Mouse (Mus musculus) fibroblast of lung, adult 2 months (primary cell): ENCODE results near the gene Pigu.

ENCODE experiments used
- DNase-seq: peaks from one replicate; pipeline ENCODE4 v3.0.0-alpha.2; 2011; ENCODE audit warnings: low read depth

Pigu gene

GRCm38 (mm10) chr2:155356971-155357591, at the start of gene Pigu:
Gene Pigu (minus strand): TSS chr2:155357430.
- peak; percentile 97 for DNase-seq

GRCm38 (mm10) chr2:155404635-155405034, 47.4 kb upstream of the Pigu start:
- no peak for DNase-seq

GRCm38 (mm10) chr2:155401926-155402325, 44.7 kb upstream of the Pigu start:
- no peak for DNase-seq

- DNase-seq = no peak
Observed at GRCm38 (mm10) chr2:155400276-155400675, 43.0 kb upstream of the Pigu start.

GRCm38 (mm10) chr2:155394586-155394985, 37.4 kb upstream of the Pigu start:
- DNase-seq = no peak

- DNase-seq = no peak
Observed at GRCm38 (mm10) chr2:155388573-155388972, 31.3 kb upstream of the Pigu start.

GRCm38 (mm10) chr2:155387052-155387451, 29.8 kb upstream of the Pigu start:
- DNase-seq = no peak

- no peak for DNase-seq
Observed at GRCm38 (mm10) chr2:155386534-155386899, 29.3 kb upstream of the Pigu start.

- DNase-seq = no peak
Observed at GRCm38 (mm10) chr2:155385731-155386533, 28.7 kb upstream of the Pigu start.

- peak; percentile 53 for DNase-seq
Observed at GRCm38 (mm10) chr2:155385090-155385489, 27.9 kb upstream of the Pigu start.

- DNase-seq = peak; percentile 31
Observed at GRCm38 (mm10) chr2:155382791-155383438, 25.7 kb upstream of the Pigu start.

GRCm38 (mm10) chr2:155382332-155382700, 25.1 kb upstream of the Pigu start:
- no peak for DNase-seq

- DNase-seq = peak; percentile 76
Observed at GRCm38 (mm10) chr2:155381643-155382331, 24.6 kb upstream of the Pigu start.

GRCm38 (mm10) chr2:155381060-155381437, 23.8 kb upstream of the Pigu start:
- no peak for DNase-seq

GRCm38 (mm10) chr2:155380261-155381059, 23.2 kb upstream of the Pigu start, which contains the start of gene Trp53inp2:
Gene Trp53inp2 (plus strand): TSS chr2:155381059.
- DNase-seq = no peak

GRCm38 (mm10) chr2:155376191-155376590, 19.0 kb upstream of the Pigu start:
- DNase-seq = no peak

- no peak for DNase-seq
Observed at GRCm38 (mm10) chr2:155374521-155374920, 17.3 kb upstream of the Pigu start.

GRCm38 (mm10) chr2:155373886-155374285, 16.7 kb upstream of the Pigu start:
- no peak for DNase-seq

GRCm38 (mm10) chr2:155373302-155373701, 16.1 kb upstream of the Pigu start:
- DNase-seq = no peak

GRCm38 (mm10) chr2:155372451-155372850, 15.2 kb upstream of the Pigu start:
- no peak for DNase-seq

- DNase-seq = no peak
Observed at GRCm38 (mm10) chr2:155369333-155369883, 12.2 kb upstream of the Pigu start.
